Mouse (Mus musculus) brain, embryonic 14.5 days (tissue): ENCODE results near the gene Met.

Experiments
- CTCF ChIP-seq: fragments of 200-500 bp; IDR thresholded peaks from 2 replicates; pipeline ENCODE4 v1.5.1; 2012; ENCODE audit warnings: inconsistent platforms, mild to moderate bottlenecking, moderate library complexity, borderline replicate concordance; ENCODE audit not compliant: insufficient read depth, insufficient read length; ENCODE audit errors: extremely low read depth
- POLR2A ChIP-seq: fragments of 200-500 bp; IDR thresholded peaks from 2 replicates; pipeline ENCODE4 v1.6.1; 2012; ENCODE audit warnings: mild to moderate bottlenecking, inconsistent platforms, borderline replicate concordance; ENCODE audit not compliant: poor library complexity, insufficient read depth, insufficient read length, severe bottlenecking; ENCODE audit errors: extremely low read depth

DNA sequence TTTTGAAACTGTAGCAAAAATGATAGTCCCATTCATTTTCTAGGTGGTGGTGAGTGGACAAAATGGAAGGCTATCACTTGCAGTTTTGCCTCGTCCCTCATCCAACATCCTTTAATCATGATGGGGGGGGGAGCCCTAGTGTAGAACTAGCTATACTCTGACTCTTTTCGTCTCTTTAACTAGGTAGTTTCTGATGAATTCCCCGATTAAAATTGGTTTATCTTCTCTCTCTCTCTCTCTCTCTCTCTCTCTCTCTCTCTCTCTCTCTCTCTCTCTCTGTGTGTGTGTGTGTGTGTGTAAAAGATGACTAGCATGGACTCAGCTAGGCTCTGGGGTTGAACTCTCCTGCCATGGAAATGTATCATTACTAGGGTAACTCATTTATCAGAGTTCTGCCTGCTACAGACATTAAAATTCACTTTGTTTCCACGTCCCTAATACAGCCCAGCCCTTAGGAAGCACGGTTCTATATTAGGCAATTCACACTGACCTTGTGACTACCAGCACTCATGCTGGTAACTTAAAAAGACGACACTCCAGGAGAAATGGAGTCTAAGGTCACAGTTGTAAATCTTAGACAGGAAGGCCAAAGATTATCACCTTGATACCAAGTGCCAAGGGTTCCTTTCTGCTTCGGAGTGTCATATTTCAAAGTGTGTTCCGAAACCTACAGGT is 126.5 kb downstream of the Met start:
- TF ChIP-seq CTCF (no peak), POLR2A (no peak)
